Mouse (Mus musculus): Measurements from ENCODE around the gene Dkk2. TPM values are rescaled to one million over a fixed set of nuclear protein-coding genes. Genes with fewer than 3 reads are reported as not detected.

Gene Dkk2
- polyA plus RNA-seq, 1 experiment = 0.21 TPM

GRCm38 (mm10) chr3:132168911-132169310, 83.8 kb downstream of the Dkk2 start:
- no peak for DNase-seq
- H3K27ac ChIP-seq (ENCODE audit: insufficient read depth, low read length) = no peak overlapping the region
- WGBS = 34% methylated on average over 3 of the region's 3 CpGs

DNA sequence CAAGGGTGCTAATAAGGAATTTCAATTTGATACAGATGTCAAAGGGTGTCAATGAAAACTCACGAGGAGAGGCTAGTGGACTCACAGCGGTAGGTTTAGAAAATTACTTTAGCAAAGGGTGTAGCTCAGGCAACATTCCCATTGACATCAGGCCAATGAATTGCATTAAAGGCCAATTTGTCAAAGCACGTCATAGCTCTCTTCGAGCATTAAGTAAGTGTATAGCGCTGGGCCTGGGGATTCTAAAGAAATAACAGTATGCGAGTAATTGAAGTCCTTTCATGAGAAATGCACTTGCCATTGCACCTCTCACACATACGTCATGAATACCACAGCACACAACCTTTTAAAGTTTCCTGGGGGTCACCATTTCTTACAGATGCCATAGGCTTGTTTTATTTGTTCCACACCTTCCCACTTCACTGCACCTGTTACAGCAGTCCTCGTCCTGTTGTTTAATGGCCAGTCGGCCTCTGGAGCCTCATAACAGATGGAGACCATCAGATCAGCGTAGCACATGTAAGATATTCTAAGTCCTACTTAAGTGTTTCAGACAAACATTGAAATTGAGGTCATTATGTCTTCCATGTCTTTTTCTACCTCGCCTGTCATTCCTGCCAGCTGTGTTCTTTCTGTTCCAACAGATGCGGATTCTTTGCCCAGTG, 101.9 kb downstream of the Dkk2 start:
- WGBS = 74% methylated on average over 12 of the region's 12 CpGs
- Histone ChIP-seq H3K27ac (ENCODE audit: insufficient read depth, low read length) (no peak overlapping the region), H3K4me1 (ENCODE audit: control insufficient read depth, insufficient read depth, low read length) (no peaks in the 10 kb centered on the region), H3K4me3 (replicated peaks; ENCODE audit: insufficient read depth, low read depth, low read length) (no peak overlapping the region), H3K27me3 (ENCODE audit: control insufficient read depth, insufficient read depth, low read length) (no peaks in the 10 kb centered on the region)
- no peak for DNase-seq
- no peak for TF ChIP-seq CTCF (IDR thresholded peaks at IDR 0.05; ENCODE audit: borderline replicate concordance, insufficient read depth, low read depth, low read length)
- no peak for TF ChIP-seq POLR2A (IDR thresholded peaks at IDR 0.05; ENCODE audit: borderline replicate concordance, insufficient read depth, low read length)

More at GRCm38 (mm10) chr3:132168911-132169310, 83.8 kb downstream of the Dkk2 start:
- no peak overlapping the region for H3K4me3 ChIP-seq (replicated peaks; ENCODE audit: insufficient read depth, low read depth, low read length)
- no peaks in the 10 kb centered on the region for H3K27me3 ChIP-seq (ENCODE audit: control insufficient read depth, insufficient read depth, low read length)
- no peaks in the 10 kb centered on the region for H3K4me1 ChIP-seq (ENCODE audit: control insufficient read depth, insufficient read depth, low read length)
- no peak for TF ChIP-seq CTCF (IDR thresholded peaks at IDR 0.05; ENCODE audit: borderline replicate concordance, insufficient read depth, low read depth, low read length)
- TF ChIP-seq POLR2A (IDR thresholded peaks at IDR 0.05; ENCODE audit: borderline replicate concordance, insufficient read depth, low read length) = no peak

GRCm38 (mm10) chr3:132201950-132202349, 116.9 kb downstream of the Dkk2 start:
- no peak for DNase-seq
- no peak for TF ChIP-seq CTCF (IDR thresholded peaks at IDR 0.05; ENCODE audit: borderline replicate concordance, insufficient read depth, low read depth, low read length)
- no peak for TF ChIP-seq POLR2A (IDR thresholded peaks at IDR 0.05; ENCODE audit: borderline replicate concordance, insufficient read depth, low read length)
- Histone ChIP-seq H3K27ac (ENCODE audit: insufficient read depth, low read length) (no peak overlapping the region), H3K4me3 (replicated peaks; ENCODE audit: insufficient read depth, low read depth, low read length) (no peak overlapping the region), H3K27me3 (ENCODE audit: control insufficient read depth, insufficient read depth, low read length) (no peaks in the 10 kb centered on the region), H3K4me1 (ENCODE audit: control insufficient read depth, insufficient read depth, low read length) (no peaks in the 10 kb centered on the region)
- 22% methylated on average over 4 of the region's 4 CpGs for WGBS

GRCm38 (mm10) chr3:132202665-132203064, 117.6 kb downstream of the Dkk2 start:
- H3K4me1 ChIP-seq (ENCODE audit: control insufficient read depth, insufficient read depth, low read length) = no peaks in the 10 kb centered on the region
- H3K27ac ChIP-seq (ENCODE audit: insufficient read depth, low read length) = no peak overlapping the region
- TF ChIP-seq POLR2A (IDR thresholded peaks at IDR 0.05; ENCODE audit: borderline replicate concordance, insufficient read depth, low read length) = no peak
- H3K27me3 ChIP-seq (ENCODE audit: control insufficient read depth, insufficient read depth, low read length) = no peaks in the 10 kb centered on the region
- 73% methylated on average over 5 of the region's 5 CpGs for WGBS
- no peak overlapping the region for H3K4me3 ChIP-seq (replicated peaks; ENCODE audit: insufficient read depth, low read depth, low read length)
- DNase-seq = no peak

- TF ChIP-seq POLR2A (IDR thresholded peaks at IDR 0.05; ENCODE audit: borderline replicate concordance, insufficient read depth, low read length) = no peak
- TF ChIP-seq CTCF (IDR thresholded peaks at IDR 0.05; ENCODE audit: borderline replicate concordance, insufficient read depth, low read depth, low read length) = peak; percentile 37; the same call in 1 of the 2 replicates
- H3K4me1 ChIP-seq (ENCODE audit: control insufficient read depth, insufficient read depth, low read length) = no peaks in the 10 kb centered on the region
- 28% methylated on average over 11 of the region's 11 CpGs for WGBS
- no peak overlapping the region for H3K27ac ChIP-seq (ENCODE audit: insufficient read depth, low read length)
- no peak overlapping the region for H3K4me3 ChIP-seq (replicated peaks; ENCODE audit: insufficient read depth, low read depth, low read length)
- DNase-seq = peak in 1 of 2 experiments; percentile 4
- H3K27me3 ChIP-seq (ENCODE audit: control insufficient read depth, insufficient read depth, low read length) = no peaks in the 10 kb centered on the region
Observed at GRCm38 (mm10) chr3:132207469-132207868, 122.4 kb downstream of the Dkk2 start.

DNA sequence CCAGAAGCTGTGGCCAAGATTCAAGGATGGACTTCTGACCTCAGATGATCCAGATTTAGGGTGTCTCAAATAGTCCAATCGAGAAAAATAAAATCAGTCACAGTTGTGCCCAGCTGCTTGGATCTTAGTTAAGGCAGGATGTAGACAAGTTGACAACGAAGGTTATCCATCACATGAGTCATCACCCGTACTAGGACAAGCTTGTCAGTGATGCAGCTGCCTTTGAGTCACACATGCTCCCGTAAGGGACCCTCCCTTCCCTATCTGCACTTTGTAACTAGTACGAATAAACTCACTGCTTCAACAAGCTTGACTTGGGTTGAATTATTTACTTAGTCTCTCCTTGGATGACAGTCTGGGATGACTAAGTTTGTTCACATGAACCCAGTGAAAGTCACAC, 126.2 kb downstream of the Dkk2 start:
- Histone ChIP-seq H3K27me3 (ENCODE audit: control insufficient read depth, insufficient read depth, low read length) (no peaks in the 10 kb centered on the region), H3K4me3 (replicated peaks; ENCODE audit: insufficient read depth, low read depth, low read length) (no peak overlapping the region), H3K27ac (ENCODE audit: insufficient read depth, low read length) (no peak overlapping the region), H3K4me1 (ENCODE audit: control insufficient read depth, insufficient read depth, low read length) (no peaks in the 10 kb centered on the region)
- no peak for DNase-seq
- TF ChIP-seq POLR2A (IDR thresholded peaks at IDR 0.05; ENCODE audit: borderline replicate concordance, insufficient read depth, low read length) (no peak), CTCF (IDR thresholded peaks at IDR 0.05; ENCODE audit: borderline replicate concordance, insufficient read depth, low read depth, low read length) (no peak)
- 85% methylated on average over 5 of the region's 5 CpGs for WGBS

GRCm38 (mm10) chr3:132219977-132220487, 134.9 kb downstream of the Dkk2 start:
- Histone ChIP-seq H3K27me3 (ENCODE audit: control insufficient read depth, insufficient read depth, low read length) (no peaks in the 10 kb centered on the region), H3K27ac (ENCODE audit: insufficient read depth, low read length) (no peak overlapping the region), H3K4me1 (ENCODE audit: control insufficient read depth, insufficient read depth, low read length) (no peaks in the 10 kb centered on the region), H3K4me3 (replicated peaks; ENCODE audit: insufficient read depth, low read depth, low read length) (no peak overlapping the region)
- TF ChIP-seq CTCF (IDR thresholded peaks at IDR 0.05; ENCODE audit: borderline replicate concordance, insufficient read depth, low read depth, low read length) (no peak), POLR2A (IDR thresholded peaks at IDR 0.05; ENCODE audit: borderline replicate concordance, insufficient read depth, low read length) (no peak)
- WGBS = 35% methylated on average over 7 of the region's 7 CpGs
- DNase-seq = no peak

GRCm38 (mm10) chr3:132227622-132228021, 142.5 kb downstream of the Dkk2 start:
- no peak overlapping the region for H3K27ac ChIP-seq (ENCODE audit: insufficient read depth, low read length)
- H3K4me1 ChIP-seq (ENCODE audit: control insufficient read depth, insufficient read depth, low read length) = no peaks in the 10 kb centered on the region
- no peak for TF ChIP-seq CTCF (IDR thresholded peaks at IDR 0.05; ENCODE audit: borderline replicate concordance, insufficient read depth, low read depth, low read length)
- no peak for TF ChIP-seq POLR2A (IDR thresholded peaks at IDR 0.05; ENCODE audit: borderline replicate concordance, insufficient read depth, low read length)
- no peak overlapping the region for H3K4me3 ChIP-seq (replicated peaks; ENCODE audit: insufficient read depth, low read depth, low read length)
- WGBS = 89% methylated on average over 1 of the region's 1 CpGs
- H3K27me3 ChIP-seq (ENCODE audit: control insufficient read depth, insufficient read depth, low read length) = no peaks in the 10 kb centered on the region
- no peak for DNase-seq

Data from cerebellum, adult 2 months (tissue).